9 mouse cellular contexts compared by ENCODE assay signal in the genomic region with DNA sequence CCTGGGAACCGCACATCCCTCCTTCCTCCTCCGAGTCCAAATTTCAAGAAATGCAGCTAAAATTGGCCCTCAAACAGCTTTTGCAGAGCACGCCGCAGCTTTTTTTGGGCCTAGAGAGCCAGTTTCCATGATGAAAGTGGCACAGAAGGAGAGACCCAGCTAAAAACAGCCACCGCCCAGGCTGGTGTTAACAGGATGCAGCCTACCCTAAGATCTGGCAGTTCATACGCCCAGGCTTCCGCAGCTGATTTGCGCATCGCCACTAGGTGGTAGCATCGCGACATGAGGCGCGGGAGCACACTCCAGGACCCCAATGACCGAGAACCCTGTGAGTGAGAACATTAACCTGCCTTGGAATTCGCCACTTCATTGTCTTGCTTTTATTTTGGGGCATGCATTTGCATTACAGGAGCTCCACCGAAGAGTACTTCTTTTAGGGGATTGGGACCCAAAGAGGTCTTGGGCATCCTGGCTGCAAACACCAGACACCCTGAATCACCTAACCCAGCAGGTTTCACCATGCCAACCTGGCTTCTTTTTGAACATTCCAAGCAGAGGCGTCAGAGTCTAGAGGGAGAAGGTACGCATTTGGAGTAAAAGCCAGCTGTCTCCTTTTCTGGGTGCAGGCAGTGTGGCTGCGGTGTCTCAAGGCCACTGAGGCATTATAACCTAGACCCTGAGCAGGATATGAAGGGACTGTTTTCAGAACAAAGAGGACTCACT.
DNase-seq lines count a peak whose midpoint lies in the region; ATAC-seq and TF ChIP-seq lines count a peak whose summit lies in the region.
"Had no signal": no experiment of that assay in that cellular context is flagged by ENCODE, and none has a peak within 500 bp of the region (broad histone marks: within the 10 kb centered on the region; RNA-seq: fewer than 3 reads in every experiment).

No protein-coding gene starts in this region.

- WGBS in hindbrain, postnatal 0 days = 21% methylated on average over 19 of the region's 19 CpGs

- H3K27me3 ChIP-seq in hindbrain, postnatal 0 days (ENCODE audit: insufficient read depth, low read length) = no peaks in the 10 kb centered on the region; the same call in 1 of the 2 replicates

- H3K27ac ChIP-seq in hindbrain, postnatal 0 days = no peak overlapping the region

- TF ChIP-seq CTCF in hindbrain, postnatal 0 days (IDR thresholded peaks at IDR 0.05; ENCODE audit: low read depth) = peak; percentile 99

- H3K9me3 ChIP-seq in hindbrain, postnatal 0 days (ENCODE audit: low read length) = no peaks in the 10 kb centered on the region

- peak; percentile 9 for DNase-seq in adipocyte (ENCODE audit: low spot score)
- DNase-seq in cerebellum, postnatal 36 days = peak; percentile 85
- peak; percentile 26 to 40 for DNase-seq in gastrocnemius, adult 8-10 months (ENCODE audit: low spot score in 2 of 2)
- peak; percentile 93 for DNase-seq in hindbrain, postnatal 0 days (ENCODE audit: low spot score)
- peak; percentile 92 to 95 for DNase-seq in left cerebral cortex, adult 18-20 months (ENCODE audit: low spot score in 2 of 2)
- peak; percentile 85 for DNase-seq in mesoderm, embryonic 11.5 days (ENCODE audit: low read depth, low spot score)
- peak; percentile 23 for DNase-seq in skeletal muscle tissue, adult 2 months (ENCODE audit: low read depth, low spot score)

- H3K4me1 ChIP-seq in hindbrain, postnatal 0 days (ENCODE audit: insufficient read depth, low read length) = no peaks in the 10 kb centered on the region

- H3K4me3 ChIP-seq in hindbrain, postnatal 0 days (ENCODE audit: low read length) = no peak overlapping the region
- H3K4me3 ChIP-seq: myocyte had no signal

- peak; percentile 88 for ATAC-seq in hindbrain, postnatal 0 days
- ATAC-seq in erythroid progenitor cell, adult 5-6 weeks (replicated peaks; ENCODE audit: low FRiP score, poor library complexity, severe bottlenecking) = no peak

- no peak overlapping the region for H3K9ac ChIP-seq in hindbrain, postnatal 0 days (replicated peaks; ENCODE audit: low read length)

- no peaks in the 10 kb centered on the region for H3K36me3 ChIP-seq in hindbrain, postnatal 0 days (ENCODE audit: insufficient read depth, low read length)

- no peak overlapping the region for H3K4me2 ChIP-seq in hindbrain, postnatal 0 days (ENCODE audit: low read depth, low read length)

Comparison
In these comparisons a context has a peak if more than half of its experiments do, and no peak if none do; other contexts are left out.
1. DNase-seq: peak in every context shown above with its lines; median percentile 94 in left cerebral cortex, adult 18-20 months; 93 in hindbrain, postnatal 0 days; 85 in cerebellum, postnatal 36 days; 85 in mesoderm, embryonic 11.5 days; 33 in gastrocnemius, adult 8-10 months; 23 in skeletal muscle tissue, adult 2 months; 9 in adipocyte.